Mouse (Mus musculus): ENCODE data around the gene Mfsd6. TPM values are rescaled to one million over a fixed set of nuclear protein-coding genes. Genes with fewer than 3 reads are reported as not detected.

Gene Mfsd6
- polyA plus RNA-seq, 1 experiment from 2014 or later, result 3.2 TPM

- Histone ChIP-seq H3K9ac (ENCODE audit: low read depth, low read length) (no peak overlapping the region), H3K36me3 (ENCODE audit: insufficient read depth, low read length) (no peaks in the 10 kb centered on the region), H3K27me3 (ENCODE audit: insufficient read depth, low read length) (no peaks in the 10 kb centered on the region), H3K4me3 (replicated peaks; ENCODE audit: low read depth, low read length) (no peak overlapping the region), H3K9me3 (replicated peaks; ENCODE audit: low read length) (no peaks in the 10 kb centered on the region), H3K27ac (no peak overlapping the region), H3K4me2 (ENCODE audit: low read length) (no peak overlapping the region), H3K4me1 (replicated peaks; ENCODE audit: insufficient read depth, low read length) (no peaks in the 10 kb centered on the region)
- DNase-seq (ENCODE audit: low spot score) (no peak), ATAC-seq (replicated peaks; ENCODE audit: low FRiP score, low read depth) (no peak)
- no peak for TF ChIP-seq CTCF (IDR thresholded peaks at IDR 0.05; ENCODE audit: low read depth)
- 79% methylated on average over 8 of the region's 8 CpGs for WGBS
Observed at GRCm38 (mm10) chr1:52687636-52688035, 39.6 kb downstream of the Mfsd6 start.

- Histone ChIP-seq H3K9ac (ENCODE audit: low read depth, low read length) (no peak overlapping the region), H3K9me3 (replicated peaks; ENCODE audit: low read length) (no peaks in the 10 kb centered on the region), H3K27me3 (ENCODE audit: insufficient read depth, low read length) (no peaks in the 10 kb centered on the region), H3K4me3 (replicated peaks; ENCODE audit: low read depth, low read length) (no peak overlapping the region), H3K4me1 (replicated peaks; ENCODE audit: insufficient read depth, low read length) (no peaks in the 10 kb centered on the region), H3K36me3 (ENCODE audit: insufficient read depth, low read length) (no peaks in the 10 kb centered on the region), H3K4me2 (ENCODE audit: low read length) (no peak overlapping the region), H3K27ac (no peak overlapping the region)
- ATAC-seq (replicated peaks; ENCODE audit: low FRiP score, low read depth) (no peak), DNase-seq (ENCODE audit: low spot score) (no peak)
- 78% methylated on average over 4 of the region's 4 CpGs for WGBS
- no peak for TF ChIP-seq CTCF (IDR thresholded peaks at IDR 0.05; ENCODE audit: low read depth)
Observed at GRCm38 (mm10) chr1:52683550-52683949, 43.7 kb downstream of the Mfsd6 start.

- 31% methylated on average over 3 of the region's 3 CpGs for WGBS
- Histone ChIP-seq H3K4me2 (ENCODE audit: low read length) (no peak overlapping the region), H3K9ac (ENCODE audit: low read depth, low read length) (no peak overlapping the region), H3K4me1 (replicated peaks; ENCODE audit: insufficient read depth, low read length) (0 out of 2 replicates have a peak, but pooled peaks cover 3% of the 10 kb centered on the region), H3K27ac (no peak overlapping the region), H3K4me3 (replicated peaks; ENCODE audit: low read depth, low read length) (no peak overlapping the region), H3K36me3 (ENCODE audit: insufficient read depth, low read length) (no peaks in the 10 kb centered on the region), H3K9me3 (replicated peaks; ENCODE audit: low read length) (no peaks in the 10 kb centered on the region), H3K27me3 (ENCODE audit: insufficient read depth, low read length) (no peaks in the 10 kb centered on the region)
- TF ChIP-seq CTCF (IDR thresholded peaks at IDR 0.05; ENCODE audit: low read depth), result no peak
- DNase-seq (ENCODE audit: low spot score), result peak; percentile 32
- no peak for ATAC-seq (replicated peaks; ENCODE audit: low FRiP score, low read depth)
Observed at GRCm38 (mm10) chr1:52676621-52677020, 50.6 kb downstream of the Mfsd6 start.

GRCm38 (mm10) chr1:52675561-52676551, 51.4 kb downstream of the Mfsd6 start:
- Histone ChIP-seq H3K27ac (no peak overlapping the region), H3K27me3 (ENCODE audit: insufficient read depth, low read length) (no peaks in the 10 kb centered on the region), H3K36me3 (ENCODE audit: insufficient read depth, low read length) (no peaks in the 10 kb centered on the region), H3K4me1 (replicated peaks; ENCODE audit: insufficient read depth, low read length) (0 out of 2 replicates have a peak, but pooled peaks cover 3% of the 10 kb centered on the region), H3K4me3 (replicated peaks; ENCODE audit: low read depth, low read length) (no peak overlapping the region), H3K9me3 (replicated peaks; ENCODE audit: low read length) (no peaks in the 10 kb centered on the region), H3K9ac (ENCODE audit: low read depth, low read length) (no peak overlapping the region), H3K4me2 (ENCODE audit: low read length) (no peak overlapping the region)
- ATAC-seq (replicated peaks; ENCODE audit: low FRiP score, low read depth) (no peak), DNase-seq (ENCODE audit: low spot score) (no peak)
- 45% methylated on average over 7 of the region's 7 CpGs for WGBS
- no peak for TF ChIP-seq CTCF (IDR thresholded peaks at IDR 0.05; ENCODE audit: low read depth)

- no peaks in the 10 kb centered on the region for H3K9me3 ChIP-seq (replicated peaks; ENCODE audit: low read length)
- H3K27ac ChIP-seq, result no peak overlapping the region
- H3K9ac ChIP-seq (ENCODE audit: low read depth, low read length), result no peak overlapping the region
- no peaks in the 10 kb centered on the region for H3K4me1 ChIP-seq (replicated peaks; ENCODE audit: insufficient read depth, low read length)
- no peaks in the 10 kb centered on the region for H3K27me3 ChIP-seq (ENCODE audit: insufficient read depth, low read length)
- no peak overlapping the region for H3K4me2 ChIP-seq (ENCODE audit: low read length)
- 83% methylated on average over 1 of the region's 1 CpGs for WGBS
- ATAC-seq (replicated peaks; ENCODE audit: low FRiP score, low read depth), result no peak
- H3K36me3 ChIP-seq (ENCODE audit: insufficient read depth, low read length), result no peaks in the 10 kb centered on the region
- DNase-seq (ENCODE audit: low spot score), result no peak
- TF ChIP-seq CTCF (IDR thresholded peaks at IDR 0.05; ENCODE audit: low read depth), result no peak
- no peak overlapping the region for H3K4me3 ChIP-seq (replicated peaks; ENCODE audit: low read depth, low read length)
Observed at GRCm38 (mm10) chr1:52669931-52670330, 57.3 kb downstream of the Mfsd6 start.

- H3K36me3 ChIP-seq (ENCODE audit: insufficient read depth, low read length), result no peaks in the 10 kb centered on the region
- no peak for TF ChIP-seq CTCF (IDR thresholded peaks at IDR 0.05; ENCODE audit: low read depth)
- H3K4me3 ChIP-seq (replicated peaks; ENCODE audit: low read depth, low read length), result no peak overlapping the region
- H3K9me3 ChIP-seq (replicated peaks; ENCODE audit: low read length), result no peaks in the 10 kb centered on the region
- WGBS, result 57% methylated on average over 7 of the region's 7 CpGs
- H3K4me1 ChIP-seq (replicated peaks; ENCODE audit: insufficient read depth, low read length), result no peaks in the 10 kb centered on the region
- no peak overlapping the region for H3K9ac ChIP-seq (ENCODE audit: low read depth, low read length)
- DNase-seq (ENCODE audit: low spot score), result peak; percentile 16
- no peak overlapping the region for H3K27ac ChIP-seq
- H3K27me3 ChIP-seq (ENCODE audit: insufficient read depth, low read length), result no peaks in the 10 kb centered on the region
- no peak for ATAC-seq (replicated peaks; ENCODE audit: low FRiP score, low read depth)
- H3K4me2 ChIP-seq (ENCODE audit: low read length), result no peak overlapping the region
Observed at GRCm38 (mm10) chr1:52668743-52669323, 58.4 kb downstream of the Mfsd6 start.
